Mouse (Mus musculus): ENCODE results near the gene Stk32b.

The Stk32b gene

GRCm38 (mm10) chr5:37716505-37717372 lies at the start of gene Stk32b:
TSS of gene Stk32b (minus strand) at chr5:37717171.
- peak; percentile 29 to 44 for DNase-seq (ENCODE audit: low spot score in 2 of 2)

GRCm38 (mm10) chr5:37765851-37766250 lies 48.9 kb upstream of the Stk32b start:
- DNase-seq (ENCODE audit: low spot score in 2 of 2), result no peak

GRCm38 (mm10) chr5:37762046-37762445 lies 45.1 kb upstream of the Stk32b start:
- DNase-seq (ENCODE audit: low spot score in 2 of 2), result no peak

- DNase-seq (ENCODE audit: low spot score in 2 of 2), result no peak
Measured at GRCm38 (mm10) chr5:37753366-37753765, 36.4 kb upstream of the Stk32b start.

GRCm38 (mm10) chr5:37752027-37752967 lies 35.3 kb upstream of the Stk32b start:
- DNase-seq (ENCODE audit: low spot score in 2 of 2), result peak; percentile 39 to 68

- no peak for DNase-seq (ENCODE audit: low spot score in 2 of 2)
Measured at GRCm38 (mm10) chr5:37743889-37744707, 27.1 kb upstream of the Stk32b start.

- DNase-seq (ENCODE audit: low spot score in 2 of 2), result no peak
Measured at GRCm38 (mm10) chr5:37736213-37736612, 19.2 kb upstream of the Stk32b start.

- DNase-seq (ENCODE audit: low spot score in 2 of 2), result no peak
Measured at GRCm38 (mm10) chr5:37735224-37735623, 18.3 kb upstream of the Stk32b start, which contains the start of gene Cytl1. TSS of gene Cytl1 (plus strand) at chr5:37735519.

- no peak for DNase-seq (ENCODE audit: low spot score in 2 of 2)
Measured at GRCm38 (mm10) chr5:37730781-37731180, 13.8 kb upstream of the Stk32b start.

- no peak for DNase-seq (ENCODE audit: low spot score in 2 of 2)
Measured at GRCm38 (mm10) chr5:37725220-37725886, 8.4 kb upstream of the Stk32b start.

GRCm38 (mm10) chr5:37720670-37721069 lies 3.7 kb upstream of the Stk32b start:
- no peak for DNase-seq (ENCODE audit: low spot score in 2 of 2)

- DNase-seq (ENCODE audit: low spot score in 2 of 2), result peak in 1 of 2 experiments; percentile 67
Measured at GRCm38 (mm10) chr5:37717384-37717963, 503 bp upstream of the Stk32b start.

- no peak for DNase-seq (ENCODE audit: low spot score in 2 of 2)
Measured at GRCm38 (mm10) chr5:37709257-37709904, 7.6 kb downstream of the Stk32b start.

- DNase-seq (ENCODE audit: low spot score in 2 of 2), result no peak
Measured at GRCm38 (mm10) chr5:37708124-37708523, 8.8 kb downstream of the Stk32b start.

- DNase-seq (ENCODE audit: low spot score in 2 of 2), result no peak
Measured at GRCm38 (mm10) chr5:37704962-37705361, 12.0 kb downstream of the Stk32b start.

GRCm38 (mm10) chr5:37699757-37700156 lies 17.2 kb downstream of the Stk32b start:
- no peak for DNase-seq (ENCODE audit: low spot score in 2 of 2)

- DNase-seq (ENCODE audit: low spot score in 2 of 2), result no peak
Measured at GRCm38 (mm10) chr5:37697286-37697685, 19.7 kb downstream of the Stk32b start.

- no peak for DNase-seq (ENCODE audit: low spot score in 2 of 2)
Measured at GRCm38 (mm10) chr5:37695773-37696172, 21.2 kb downstream of the Stk32b start.

- DNase-seq (ENCODE audit: low spot score in 2 of 2), result no peak
Measured at GRCm38 (mm10) chr5:37692759-37693158, 24.2 kb downstream of the Stk32b start.

GRCm38 (mm10) chr5:37670781-37671180 lies 46.2 kb downstream of the Stk32b start:
- no peak for DNase-seq (ENCODE audit: low spot score in 2 of 2)

Data from frontal cortex, postnatal 10 days (tissue).